Mouse (Mus musculus) limb, embryonic 14.5 days (tissue): ENCODE measurements around the gene Mlph. TPM values are rescaled to one million over a fixed set of nuclear protein-coding genes. Genes with fewer than 3 reads are reported as not detected.

ENCODE experiments used
- ATAC-seq: fragments of 200-750 bp; cut with Nextera tagmentation; 2 replicates; pipeline ENCODE4 v1.8.0; 2017; ENCODE audit warnings: low read depth, moderate number of reproducible peaks, moderate TSS enrichment; ENCODE audit not compliant: low FRiP score
- DNase-seq: peaks from one replicate; pipeline ENCODE4 v3.0.0-alpha.2; 2015; ENCODE audit warnings: low spot score
- H3K27ac ChIP-seq: fragments of 300-500 bp; sonication (generic); replicated peaks from 2 replicates; pipeline ENCODE4 v1.5.1; 2014; ENCODE audit warnings: low read depth, mild to moderate bottlenecking, low read length, moderate library complexity, mixed read lengths
- H3K27me3 ChIP-seq: fragments of 300-500 bp; sonication (generic); 2 replicates; pipeline ENCODE4 v1.6.1; 2014; ENCODE audit warnings: low read length, mixed read lengths; ENCODE audit not compliant: control insufficient read depth, insufficient read depth
- H3K36me3 ChIP-seq: fragments of 300-500 bp; sonication (generic); 2 replicates; pipeline ENCODE4 v1.6.1; 2014; ENCODE audit warnings: mild to moderate bottlenecking, low read length, moderate library complexity, mixed read lengths; ENCODE audit not compliant: control insufficient read depth, insufficient read depth
- H3K4me1 ChIP-seq: fragments of 300-500 bp; sonication (generic); 2 replicates; pipeline ENCODE4 v1.6.1; 2014; ENCODE audit warnings: antibody characterized with exemption, low read length, mixed read lengths; ENCODE audit not compliant: control insufficient read depth, insufficient read depth
- H3K4me2 ChIP-seq: fragments of 300-500 bp; sonication (generic); replicated peaks from 2 replicates; pipeline ENCODE4 v1.6.1; 2014; ENCODE audit warnings: low read depth, mild to moderate bottlenecking, low read length, moderate library complexity; ENCODE audit not compliant: severe bottlenecking
- H3K4me3 ChIP-seq: fragments of 300-500 bp; sonication (generic); replicated peaks from 2 replicates; pipeline ENCODE4 v1.5.1; 2014; ENCODE audit warnings: low read length
- H3K9ac ChIP-seq: fragments of 300-500 bp; sonication (generic); 2 replicates; pipeline ENCODE4 v1.6.1; 2014; ENCODE audit warnings: mild to moderate bottlenecking, low read depth, low read length, moderate library complexity; ENCODE audit not compliant: severe bottlenecking
- H3K9me3 ChIP-seq: fragments of 300-500 bp; sonication (generic); 2 replicates; pipeline ENCODE4 v1.6.1; 2016; ENCODE audit warnings: low read length; ENCODE audit not compliant: control insufficient read depth
- POLR2A ChIP-seq: fragments of 200-500 bp; IDR thresholded peaks from 2 replicates; pipeline ENCODE4 v1.8.0; 2012; ENCODE audit warnings: inconsistent platforms, mild to moderate bottlenecking, moderate library complexity, borderline replicate concordance; ENCODE audit not compliant: insufficient read depth, insufficient read length; ENCODE audit errors: extremely low read depth
- WGBS: fragments of 180-500 bp; shearing (Covaris S2); extraction: QIAGEN DNeasy Blood & Tissue Kit; methylation state at CpG from one replicate; pipeline ENCODE4 v1.1.7; 2014; 5-methylcytosine and 5-hydroxymethylcytosine counted together
- polyA plus RNA-seq, 2 experiments: library from polyadenylated mRNA; depleted of rRNA in 1 of 2; stranded (reverse) in 1 of 2; unstranded in 1 of 2; fragments of >200 nt; fragmentation: Nextera tagmentation in 1 of 2; extraction: Ambion mirVana in 1 of 2; gene quantifications; 2 replicates each; pipeline versions ENCODE4 v1.2.1 to v1.2.3; 2012 to 2014

The Mlph gene
- polyA plus RNA-seq, 2 experiments: 1.3 to 1.5 TPM

DNA sequence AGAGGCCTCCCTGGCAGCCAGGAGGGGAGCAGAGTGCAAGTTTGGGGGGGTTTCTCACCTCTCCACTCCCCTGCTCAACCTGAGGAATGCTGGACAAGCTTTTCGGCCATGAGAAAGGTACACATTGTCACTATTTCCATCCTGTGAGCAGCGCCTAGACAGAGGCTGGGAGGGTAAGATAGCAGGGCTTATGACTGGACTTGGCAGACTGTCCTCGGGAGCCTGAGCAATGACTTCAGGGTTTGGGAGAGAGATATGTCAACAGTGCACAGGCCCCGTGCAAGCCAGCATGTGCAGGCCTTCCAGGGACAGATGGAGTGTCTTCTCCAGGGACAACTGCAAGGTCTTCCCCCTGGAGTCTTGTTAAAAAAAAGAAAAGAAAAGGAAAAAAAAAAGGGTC is 25.1 kb downstream of the Mlph start:
- H3K4me1 ChIP-seq: no peaks in the 10 kb centered on the region
- no peak for DNase-seq
- ATAC-seq: no peak
- no peaks in the 10 kb centered on the region for H3K27me3 ChIP-seq
- TF ChIP-seq POLR2A: no peak
- WGBS: 86% methylated on average over 4 of the region's 4 CpGs
- H3K36me3 ChIP-seq: no peaks in the 10 kb centered on the region
- H3K4me2 ChIP-seq: no peak overlapping the region
- no peaks in the 10 kb centered on the region for H3K9me3 ChIP-seq
- no peak overlapping the region for H3K4me3 ChIP-seq
- no peak overlapping the region for H3K9ac ChIP-seq
- no peak overlapping the region for H3K27ac ChIP-seq

DNA sequence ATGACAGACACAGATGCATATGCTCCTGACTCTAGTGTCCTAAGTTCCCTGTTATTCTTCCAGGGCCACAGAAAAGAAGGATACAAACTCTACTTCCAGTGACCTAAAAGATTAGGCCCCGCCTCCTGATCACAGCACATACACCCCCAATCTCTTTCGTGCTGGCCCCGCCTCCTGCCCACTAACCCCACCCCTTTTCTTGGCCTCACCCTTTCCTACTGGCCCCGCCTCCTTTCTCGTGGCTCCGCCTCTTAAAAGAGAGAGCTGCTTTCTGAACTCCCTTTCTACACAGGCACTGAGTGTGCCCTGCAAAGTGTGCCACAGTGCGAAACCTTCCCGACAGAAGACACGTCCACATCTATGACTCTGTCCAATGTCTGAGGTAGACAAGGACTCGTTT is 30.3 kb downstream of the Mlph start:
- Histone ChIP-seq H3K27ac (no peak overlapping the region), H3K27me3 (no peaks in the 10 kb centered on the region), H3K4me2 (no peak overlapping the region), H3K9ac (no peak overlapping the region), H3K4me3 (no peak overlapping the region), H3K36me3 (no peaks in the 10 kb centered on the region), H3K9me3 (no peaks in the 10 kb centered on the region), H3K4me1 (no peaks in the 10 kb centered on the region)
- DNase-seq (no peak), ATAC-seq (no peak)
- no peak for TF ChIP-seq POLR2A
- 67% methylated on average over 10 of the region's 10 CpGs for WGBS

DNA sequence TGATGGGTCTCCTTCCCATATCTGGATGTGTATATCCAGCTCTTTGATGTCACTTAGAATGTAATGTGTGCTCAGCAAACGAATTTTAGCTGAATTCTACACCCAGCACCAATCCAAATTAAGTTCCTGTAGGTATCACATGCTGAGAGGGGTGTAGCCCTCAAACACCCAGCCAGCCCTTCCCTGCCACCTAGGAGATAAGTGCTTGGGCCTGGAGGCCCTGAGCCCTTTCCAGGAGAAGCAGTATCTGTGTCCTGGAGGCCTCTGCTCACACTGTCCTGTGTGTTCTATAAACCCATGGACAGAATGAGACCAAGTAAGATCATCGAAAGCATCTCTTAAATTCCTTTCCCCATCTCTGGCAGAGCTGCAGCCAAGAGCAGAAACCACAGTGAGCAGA is 32.4 kb downstream of the Mlph start:
- Histone ChIP-seq H3K9me3 (no peaks in the 10 kb centered on the region), H3K9ac (no peak overlapping the region), H3K4me1 (no peaks in the 10 kb centered on the region), H3K27ac (no peak overlapping the region), H3K4me2 (no peak overlapping the region), H3K36me3 (no peaks in the 10 kb centered on the region), H3K27me3 (no peaks in the 10 kb centered on the region), H3K4me3 (no peak overlapping the region)
- ATAC-seq: no peak
- no peak for TF ChIP-seq POLR2A
- no peak for DNase-seq
- WGBS: 67% methylated on average over 2 of the region's 2 CpGs

DNA sequence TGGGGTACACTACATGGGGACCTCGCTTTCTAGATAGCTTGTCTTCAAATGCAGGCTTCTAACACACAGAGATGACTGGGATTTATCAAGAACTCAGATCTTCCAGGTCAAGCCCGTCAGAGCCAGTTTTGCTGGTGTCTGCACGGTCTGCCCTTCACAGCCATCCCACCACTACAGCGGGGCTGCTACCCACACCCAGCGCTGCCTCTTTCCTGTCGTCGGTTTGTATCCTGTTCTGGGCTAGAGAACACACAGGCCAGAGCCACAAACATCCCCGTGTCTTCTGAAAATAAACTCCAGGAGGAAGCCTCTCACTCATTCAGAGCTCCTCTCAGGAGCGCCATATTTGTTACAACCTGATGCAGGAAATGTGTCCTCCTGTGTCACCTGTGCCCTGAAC is 34.4 kb downstream of the Mlph start:
- no peak overlapping the region for H3K4me3 ChIP-seq
- no peak overlapping the region for H3K4me2 ChIP-seq
- ATAC-seq (no peak), DNase-seq (no peak)
- no peaks in the 10 kb centered on the region for H3K36me3 ChIP-seq
- no peak overlapping the region for H3K9ac ChIP-seq
- WGBS: 70% methylated on average over 9 of the region's 9 CpGs
- no peaks in the 10 kb centered on the region for H3K9me3 ChIP-seq
- TF ChIP-seq POLR2A: no peak
- no peak overlapping the region for H3K27ac ChIP-seq
- H3K27me3 ChIP-seq: no peaks in the 10 kb centered on the region
- H3K4me1 ChIP-seq: no peaks in the 10 kb centered on the region

DNA sequence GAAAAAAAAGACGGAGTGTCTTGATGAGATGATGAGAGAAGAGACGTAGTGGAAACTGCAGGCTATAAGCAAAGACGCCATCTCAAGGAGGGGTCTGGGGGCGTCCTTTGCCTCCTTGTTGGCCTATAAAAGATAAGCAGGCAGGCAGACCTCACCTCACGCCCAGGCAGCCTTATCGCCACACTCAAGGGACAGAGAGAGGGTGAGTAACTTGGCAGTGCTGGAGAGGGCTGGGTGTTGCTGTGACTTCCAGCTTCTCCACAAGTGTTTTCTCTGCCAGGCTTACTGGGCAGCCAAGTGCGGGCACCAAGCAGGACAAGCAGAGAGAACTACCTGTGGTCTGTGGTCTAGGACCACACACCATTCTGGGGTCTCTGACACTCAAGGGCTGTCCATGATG is 36.8 kb downstream of the Mlph start:
- Histone ChIP-seq H3K27ac (no peak overlapping the region), H3K36me3 (no peaks in the 10 kb centered on the region), H3K4me2 (no peak overlapping the region), H3K9ac (no peak overlapping the region), H3K9me3 (no peaks in the 10 kb centered on the region), H3K4me3 (no peak overlapping the region), H3K27me3 (no peaks in the 10 kb centered on the region), H3K4me1 (no peaks in the 10 kb centered on the region)
- WGBS: 71% methylated on average over 7 of the region's 7 CpGs
- no peak for DNase-seq
- no peak for TF ChIP-seq POLR2A
- ATAC-seq: no peak

DNA sequence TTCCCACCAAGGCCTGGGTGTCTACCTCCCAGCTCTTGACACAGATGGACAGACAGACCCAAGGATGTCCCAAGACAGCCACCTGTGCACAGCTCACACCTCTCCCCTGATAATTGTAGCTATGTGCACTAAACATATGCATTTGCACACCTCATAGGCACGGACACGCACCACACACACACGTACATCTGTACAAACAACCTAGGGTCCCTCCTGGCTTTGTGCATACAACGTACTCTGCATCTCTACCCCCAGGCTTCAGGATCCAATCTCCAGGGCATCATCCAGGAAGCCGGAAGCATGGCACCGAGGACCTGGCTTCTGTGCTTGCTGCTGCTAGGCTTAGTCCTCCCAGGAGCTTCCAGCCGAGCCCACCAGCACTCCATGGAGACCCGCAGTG is 37.9 kb downstream of the Mlph start, which contains the start of gene Prlh:
TSS of gene Prlh (plus strand) at position 301 of the 400 bp plus-strand sequence.
- Histone ChIP-seq H3K27me3 (no peaks in the 10 kb centered on the region), H3K36me3 (no peaks in the 10 kb centered on the region), H3K27ac (no peak within 1 kb of the TSS), H3K4me2 (no peak within 1 kb of the TSS), H3K4me3 (no peak within 1 kb of the TSS), H3K4me1 (no peaks in the 10 kb centered on the region), H3K9ac (no peak within 1 kb of the TSS), H3K9me3 (no peaks in the 10 kb centered on the region)
- 89% methylated on average over 8 of the region's 8 CpGs for WGBS
- ATAC-seq (no peak), DNase-seq (no peak)
- TF ChIP-seq POLR2A: no peak
